Mouse (Mus musculus) ES-Bruce4 (cell line): ENCODE results near the gene Zfp831.

Experiments used
- CTCF ChIP-seq: IDR thresholded peaks from one replicate; pipeline ENCODE4 v1.8.1; 2011; ENCODE audit warnings: low read depth, low read length
- POLR2A ChIP-seq: IDR thresholded peaks from one replicate; pipeline ENCODE4 v1.8.1; 2011; ENCODE audit warnings: low read length; ENCODE audit not compliant: insufficient read depth

- TF ChIP-seq CTCF (no peak), POLR2A (no peak)
Observed at GRCm38 (mm10) chr2:174701351-174701750, 58.0 kb downstream of the Zfp831 start.
